Mouse (Mus musculus): ENCODE measurements around the gene Olfr147. TPM values are rescaled to one million over a fixed set of nuclear protein-coding genes. Genes with fewer than 3 reads are reported as not detected.
"Not testable (repeated sequence)": the region's sequence is repeated elsewhere in the genome, so short reads cannot be mapped to it uniquely, and the experiment has no call there.

Olfr147 gene
- not detected in 2 replicates for polyA plus RNA-seq (2012; rRNA removed)

GRCm38 (mm10) chr9:38401398-38401797 is at the start of gene Olfr147:
Olfr147 (plus strand) TSS chr9:38401698.
- 83% methylated on average over 1 of the region's 1 CpGs for WGBS
- DNase-seq (ENCODE audit: low read depth, low spot score): no peak

DNA sequence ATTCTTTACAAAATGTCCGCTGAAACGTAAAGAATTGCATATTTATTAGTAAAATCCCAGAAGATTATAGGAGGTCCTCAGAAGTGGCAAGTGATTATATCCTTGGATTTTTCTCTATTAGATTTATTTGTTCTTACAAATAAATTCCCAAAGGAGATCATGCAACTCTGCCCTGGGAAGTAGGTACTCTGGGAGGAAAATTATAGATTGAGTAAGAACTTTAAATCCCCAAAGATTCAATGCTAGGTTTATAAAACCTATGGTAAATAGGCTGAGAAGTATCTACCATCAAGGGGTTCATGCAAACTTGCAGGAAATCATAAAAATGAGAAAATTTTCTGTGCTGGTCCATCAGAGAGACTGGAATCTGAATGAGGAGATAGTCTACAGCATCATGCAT is 34.9 kb upstream of the Olfr147 start, which contains the start of gene Olfr250:
Olfr250 (plus strand) TSS at position 301 of the 400 bp plus-strand sequence.
- 88% methylated on average over 2 of the region's 2 CpGs for WGBS

DNA sequence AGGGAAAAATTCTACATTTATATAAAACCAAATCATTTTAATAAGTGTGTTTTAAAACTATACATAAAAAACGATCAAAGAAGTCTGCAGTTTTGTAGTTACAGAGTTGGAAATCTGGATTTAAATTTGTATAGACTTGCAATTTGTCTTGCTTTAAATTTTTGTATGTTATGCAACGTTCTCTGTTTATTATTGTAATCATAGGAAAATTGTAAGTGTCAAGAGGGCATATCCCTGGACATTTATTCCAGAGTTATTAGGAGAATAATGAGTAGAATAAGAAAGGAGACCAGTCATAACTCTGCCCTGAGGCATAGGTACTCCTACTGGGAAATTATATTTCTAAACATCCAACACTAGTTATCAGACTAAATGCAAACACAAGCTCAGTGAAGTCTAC is 24.7 kb upstream of the Olfr147 start, which contains the start of gene Olfr251:
Olfr251 (plus strand) TSS at position 301 of the 400 bp plus-strand sequence.
- 43% methylated on average over 2 of the region's 2 CpGs for WGBS
- no peak for DNase-seq (ENCODE audit: low read depth, low spot score)

More for the DNA sequence above, 34.9 kb upstream of the Olfr147 start, which contains the start of gene Olfr250:
- no peak for DNase-seq (ENCODE audit: low read depth, low spot score)

DNA sequence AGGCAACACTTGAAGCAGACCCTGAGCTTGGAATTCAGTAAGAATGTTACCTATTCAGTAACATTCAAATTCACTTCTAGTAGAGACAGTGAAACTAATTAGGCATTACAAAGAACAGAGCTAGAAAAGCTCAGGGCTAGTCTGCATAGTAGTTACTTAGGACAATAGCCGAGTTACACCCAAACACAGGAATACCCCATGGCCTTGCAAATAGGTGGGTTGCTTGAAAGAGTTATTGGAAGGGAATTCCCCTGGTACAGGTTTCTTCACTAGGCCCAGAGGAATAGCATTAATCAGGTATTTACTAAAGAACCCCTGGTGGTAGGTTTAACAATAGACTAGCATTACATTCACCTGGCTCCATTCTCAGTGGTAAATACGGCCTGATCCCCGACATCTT is 6.0 kb downstream of the Olfr147 start:
- 90% methylated on average over 3 of the region's 3 CpGs for WGBS

DNA sequence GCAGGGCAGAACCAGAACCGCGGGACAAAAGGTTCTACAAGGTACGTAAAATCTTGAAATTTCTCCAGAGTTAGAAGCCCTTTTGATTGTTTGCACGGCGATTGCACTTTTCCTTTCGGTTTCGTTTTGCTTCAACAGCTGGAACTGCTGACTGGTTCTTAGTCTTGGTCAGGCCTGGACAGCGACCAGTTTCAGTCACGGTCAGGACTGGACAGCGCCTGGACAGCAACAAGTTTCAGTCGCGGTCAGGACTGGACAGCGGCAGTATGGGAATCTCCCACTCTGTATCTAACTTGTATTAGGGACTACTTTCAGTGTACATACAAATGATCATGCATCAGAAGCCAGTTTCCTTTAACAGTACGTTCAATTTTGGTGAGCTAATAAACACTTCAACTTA is 12.0 kb downstream of the Olfr147 start:
- 91% methylated on average over 14 of the region's 14 CpGs for WGBS
- not testable (repeated sequence) for DNase-seq (ENCODE audit: low read depth, low spot score)

More for the DNA sequence above, 6.0 kb downstream of the Olfr147 start:
- DNase-seq (ENCODE audit: low read depth, low spot score): not testable (repeated sequence)

DNA sequence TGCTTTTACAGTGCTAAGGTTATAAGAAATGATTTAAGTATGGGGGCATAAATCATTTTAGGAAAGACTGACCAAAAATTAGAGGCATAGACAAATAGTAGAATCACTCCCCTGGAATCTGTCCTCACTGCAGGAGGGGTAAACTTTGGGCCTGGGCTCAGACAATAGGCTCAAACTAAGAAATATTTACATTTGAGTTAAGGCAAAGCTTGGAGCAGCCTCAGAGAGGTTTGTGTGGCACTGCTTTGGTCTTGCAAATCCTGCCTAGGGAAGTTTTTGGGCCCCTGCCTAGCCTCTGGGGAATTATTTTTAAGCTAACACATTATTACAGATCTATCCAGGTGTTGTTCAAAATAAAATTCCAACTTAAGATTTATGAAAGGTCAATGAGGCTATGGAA is 22.3 kb downstream of the Olfr147 start:
- no peak for DNase-seq (ENCODE audit: low read depth, low spot score)

DNA sequence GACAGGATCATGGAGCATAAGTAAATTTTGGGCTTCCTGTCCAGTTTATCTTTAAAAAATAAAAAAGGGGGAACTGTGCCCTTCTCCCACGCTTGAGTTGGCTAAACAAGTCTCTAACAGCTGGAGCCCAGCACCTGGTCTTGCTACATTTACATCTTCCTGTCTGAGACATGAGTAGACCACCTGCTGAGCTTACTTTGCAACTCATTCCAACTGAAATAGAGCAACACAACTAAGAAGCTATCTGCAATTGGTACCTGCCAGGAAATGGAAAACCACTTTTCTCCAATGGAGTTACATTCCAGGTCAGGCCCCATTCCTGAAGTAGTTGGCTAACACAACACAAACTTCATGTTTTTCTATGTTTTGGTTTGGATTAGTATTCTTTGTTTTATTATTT is 25.5 kb downstream of the Olfr147 start:
- no peak for DNase-seq (ENCODE audit: low read depth, low spot score)
- WGBS: 29% methylated on average over 1 of the region's 1 CpGs

- no peak for DNase-seq (ENCODE audit: low read depth, low spot score)
- WGBS: 98% methylated on average over 1 of the region's 1 CpGs
Measured at GRCm38 (mm10) chr9:38429155-38429554, 27.7 kb downstream of the Olfr147 start, which contains the start of gene Olfr901. Olfr901 (plus strand) TSS chr9:38429455.

- no peak for DNase-seq (ENCODE audit: low read depth, low spot score)
- WGBS: 89% methylated on average over 5 of the region's 5 CpGs
Measured at GRCm38 (mm10) chr9:38447352-38447751, 45.9 kb downstream of the Olfr147 start, which contains the start of gene Olfr902. Olfr902 (plus strand) TSS chr9:38447652.

Other genes with a start within 250 kb of the Olfr147 start
- not detected in 2 replicates for gene Olfr891, start 220.9 kb upstream of the Olfr147 start, polyA plus RNA-seq (2012; rRNA removed)
- not detected in 2 replicates for gene Olfr893, start 193.3 kb upstream of the Olfr147 start, polyA plus RNA-seq (2012; rRNA removed)
- not detected in 2 replicates for gene Olfr894, start 183.6 kb upstream of the Olfr147 start, polyA plus RNA-seq (2012; rRNA removed)
- gene Olfr143, start 148.9 kb upstream of the Olfr147 start, polyA plus RNA-seq (2012; rRNA removed): not detected in 2 replicates
- not detected in 2 replicates for gene Olfr895, start 133.8 kb upstream of the Olfr147 start, polyA plus RNA-seq (2012; rRNA removed)
- not detected in 2 replicates for gene Olfr896-ps1, start 110.6 kb upstream of the Olfr147 start, polyA plus RNA-seq (2012; rRNA removed)
- gene Olfr25, start 72.6 kb upstream of the Olfr147 start, polyA plus RNA-seq (2012; rRNA removed): not detected in 2 replicates
- gene Olfr898, start 53.3 kb upstream of the Olfr147 start, polyA plus RNA-seq (2012; rRNA removed): not detected in 2 replicates
- not detected in 2 replicates for gene Olfr250, start 34.8 kb upstream of the Olfr147 start, polyA plus RNA-seq (2012; rRNA removed)
- gene Olfr251, start 24.6 kb upstream of the Olfr147 start, polyA plus RNA-seq (2012; rRNA removed): not detected in 2 replicates
- not detected in 2 replicates for gene Olfr901, start 27.8 kb downstream of the Olfr147 start, polyA plus RNA-seq (2012; rRNA removed)
- gene Olfr902, start 46.0 kb downstream of the Olfr147 start, polyA plus RNA-seq (2012; rRNA removed): not detected in 2 replicates
- not detected in 2 replicates for gene Olfr904, start 61.4 kb downstream of the Olfr147 start, polyA plus RNA-seq (2012; rRNA removed)
- gene Olfr905, start 69.4 kb downstream of the Olfr147 start, polyA plus RNA-seq (2012; rRNA removed): not detected in 2 replicates
- not detected in 2 replicates for gene Olfr906, start 85.4 kb downstream of the Olfr147 start, polyA plus RNA-seq (2012; rRNA removed)
- gene Olfr907, start 94.1 kb downstream of the Olfr147 start, polyA plus RNA-seq (2012; rRNA removed): not detected in 2 replicates
- gene Olfr911-ps1, start 119.9 kb downstream of the Olfr147 start, polyA plus RNA-seq (2012; rRNA removed): not detected in 2 replicates
- gene Olfr910, start 136.2 kb downstream of the Olfr147 start, polyA plus RNA-seq (2012; rRNA removed): not detected in 2 replicates
- not detected in 2 replicates for gene Olfr912, start 178.5 kb downstream of the Olfr147 start, polyA plus RNA-seq (2012; rRNA removed)
- not detected in 2 replicates for gene Olfr913, start 191.1 kb downstream of the Olfr147 start, polyA plus RNA-seq (2012; rRNA removed)
- gene Olfr914, start 203.4 kb downstream of the Olfr147 start, polyA plus RNA-seq (2012; rRNA removed): not detected in 2 replicates